Mouse (Mus musculus) stomach, embryonic 16.5 days (tissue): ENCODE results near the gene Foxn1. TPM values are rescaled to one million over a fixed set of nuclear protein-coding genes. Genes with fewer than 3 reads are reported as not detected.
A peak's percentile ranks its signal among the peaks of the same experiment; 100 is the strongest.

ENCODE experiments used
- ATAC-seq: fragments of 200-750 bp; cut with Nextera tagmentation; 2 replicates; pipeline ENCODE4 v1.8.0; 2017; ENCODE audit warnings: moderate number of reproducible peaks, moderate TSS enrichment; ENCODE audit not compliant: insufficient read depth, low FRiP score
- H3K27ac ChIP-seq: fragments of 300-500 bp; sonication (generic); 2 replicates; pipeline ENCODE4 v1.5.1; 2014; ENCODE audit warnings: low read length
- H3K27me3 ChIP-seq: fragments of 300-500 bp; sonication (generic); 2 replicates; pipeline ENCODE4 v1.6.1; 2014; ENCODE audit warnings: low read length, control low read depth, mixed read lengths; ENCODE audit not compliant: control insufficient read depth, insufficient read depth
- H3K36me3 ChIP-seq: fragments of 300-500 bp; sonication (generic); 2 replicates; pipeline ENCODE4 v1.6.1; 2014; ENCODE audit warnings: low read length; ENCODE audit not compliant: control insufficient read depth, insufficient read depth
- H3K4me1 ChIP-seq: fragments of 300-500 bp; sonication (generic); 2 replicates; pipeline ENCODE4 v1.6.1; 2014; ENCODE audit warnings: low read length, control low read depth, mixed read lengths; ENCODE audit not compliant: control insufficient read depth, insufficient read depth
- H3K4me2 ChIP-seq: fragments of 300-500 bp; sonication (generic); 2 replicates; pipeline ENCODE4 v1.6.1; 2014; ENCODE audit warnings: low read depth, low read length, mixed read lengths
- H3K4me3 ChIP-seq: fragments of 300-500 bp; sonication (generic); replicated peaks from 2 replicates; pipeline ENCODE4 v1.5.1; 2014; ENCODE audit warnings: mild to moderate bottlenecking, low read length
- H3K9ac ChIP-seq: fragments of 300-500 bp; sonication (generic); 2 replicates; pipeline ENCODE4 v1.6.1; 2014; ENCODE audit warnings: low read length
- H3K9me3 ChIP-seq: fragments of 300-500 bp; sonication (generic); replicated peaks from 2 replicates; pipeline ENCODE4 v1.6.1; 2016; ENCODE audit warnings: low read length, control low read depth; ENCODE audit not compliant: control insufficient read depth
- WGBS: fragments of 180-500 bp; shearing (Covaris S2); extraction: QIAGEN DNeasy Blood & Tissue Kit; methylation state at CpG from one replicate; pipeline ENCODE4 v1.1.7; 2014; 5-methylcytosine and 5-hydroxymethylcytosine counted together
- polyA plus RNA-seq: library from polyadenylated mRNA; unstranded; fragments of >200 nt; fragmentation: Nextera tagmentation; extraction: Ambion mirVana; gene quantifications from 2 replicates; pipeline ENCODE4 v1.2.1, GENCODE M21; 2015

The Foxn1 gene
- polyA plus RNA-seq, 1 experiment from 2014 or later: 1.6 TPM

DNA sequence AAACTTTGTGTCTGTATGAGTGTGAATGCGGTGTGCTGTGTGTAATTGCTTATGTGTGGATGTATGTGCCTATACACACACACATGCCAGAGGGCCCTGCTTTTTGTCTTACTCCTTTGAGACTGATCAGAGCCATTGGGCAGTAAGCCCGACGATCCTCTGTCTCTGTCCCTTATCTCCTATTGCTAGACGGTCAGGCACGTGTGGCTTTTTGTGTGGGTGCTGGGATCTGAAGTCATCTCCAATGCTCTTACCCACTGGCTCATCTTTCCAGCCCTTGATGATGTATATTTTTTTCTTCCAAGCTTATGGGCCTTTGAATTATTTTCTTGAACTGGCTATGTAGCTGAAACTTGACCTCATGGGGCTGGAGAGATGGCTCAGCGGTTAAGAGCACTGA is 31.5 kb downstream of the Foxn1 start:
- no peaks in the 10 kb centered on the region for H3K9me3 ChIP-seq
- H3K27ac ChIP-seq: no peak overlapping the region
- H3K9ac ChIP-seq: no peak overlapping the region
- ATAC-seq: no peak
- H3K27me3 ChIP-seq: no peaks in the 10 kb centered on the region
- H3K4me3 ChIP-seq: no peak overlapping the region
- H3K4me2 ChIP-seq: no peak overlapping the region
- 0 out of 2 replicates have a peak, but pooled peaks cover under 1% of the 10 kb centered on the region for H3K4me1 ChIP-seq
- WGBS: 79% methylated on average over 6 of the region's 6 CpGs
- no peaks in the 10 kb centered on the region for H3K36me3 ChIP-seq

DNA sequence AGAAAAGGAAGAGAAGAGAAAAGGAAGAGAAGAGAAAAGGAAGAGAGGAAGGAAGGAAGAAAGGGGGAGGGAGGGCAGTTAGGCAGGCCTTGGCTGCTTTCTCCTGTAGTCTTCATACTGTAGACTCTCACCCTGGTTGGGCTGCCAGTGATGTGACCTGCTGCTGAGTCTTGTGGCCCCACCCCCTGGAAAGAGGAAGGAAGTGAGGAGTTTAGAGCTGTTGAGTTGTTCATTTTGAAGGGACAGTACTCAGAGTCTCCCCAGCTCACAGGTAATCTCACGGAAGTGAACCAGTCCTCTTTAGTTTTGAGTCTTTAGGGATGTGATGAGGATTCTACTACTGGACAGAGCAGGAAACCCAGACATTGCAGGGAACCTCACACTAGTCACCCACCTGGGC is 33.3 kb downstream of the Foxn1 start:
- no peak overlapping the region for H3K27ac ChIP-seq
- 0 out of 2 replicates have a peak, but pooled peaks cover 4% of the 10 kb centered on the region for H3K36me3 ChIP-seq

DNA sequence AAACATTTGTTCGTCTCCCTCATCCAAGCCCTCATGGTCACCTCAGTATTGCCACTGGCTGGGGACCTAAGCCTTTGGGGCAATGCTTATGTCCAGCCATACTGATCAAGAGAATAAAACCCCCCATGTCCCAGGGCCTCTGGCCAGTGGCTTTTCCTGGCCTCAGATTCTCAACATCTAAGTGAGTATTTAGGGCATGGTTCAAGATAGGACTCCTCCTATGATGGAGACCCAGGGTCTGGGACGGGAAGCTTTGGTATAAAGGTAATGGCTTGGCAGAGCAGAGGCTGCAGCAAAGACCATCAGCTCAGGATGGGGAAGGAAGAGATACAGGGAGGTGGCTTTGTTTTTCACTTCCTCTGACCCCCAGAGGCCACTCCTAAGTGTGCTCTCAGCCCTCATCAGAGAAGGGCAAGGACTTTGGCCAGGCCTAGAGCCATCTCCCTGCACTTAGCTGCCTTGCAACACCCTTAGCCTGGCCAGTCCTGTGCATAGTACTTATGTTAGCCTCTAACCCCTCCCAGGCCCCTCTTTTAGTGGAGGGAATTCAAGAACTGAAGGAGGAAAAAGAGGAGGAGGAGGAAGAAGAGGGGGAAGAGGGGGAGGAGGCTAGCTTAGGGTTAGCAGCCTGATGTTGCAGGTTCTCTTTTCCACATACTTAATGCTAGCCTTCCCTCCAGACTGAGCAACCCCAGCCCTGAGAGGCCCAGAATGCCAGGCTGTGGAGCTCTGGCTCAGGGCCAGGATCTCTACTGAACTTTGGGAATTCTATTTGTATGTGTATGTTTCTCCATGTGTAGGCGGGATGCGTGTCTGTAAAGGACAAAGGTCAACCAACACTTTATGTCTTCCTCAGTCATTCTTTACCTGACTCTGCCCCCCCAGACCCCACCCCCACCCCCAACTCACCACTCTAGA is 36.7 kb downstream of the Foxn1 start:
- WGBS: 61% methylated on average over 4 of the region's 4 CpGs
- 0 out of 2 replicates have a peak overlapping the region, but pooled peaks have one; percentile 22 for H3K9ac ChIP-seq
- H3K4me3 ChIP-seq: no peak overlapping the region
- H3K27ac ChIP-seq: no peak overlapping the region
- no peaks in the 10 kb centered on the region for H3K9me3 ChIP-seq
- peaks cover 30% of the 10 kb centered on the region for H3K4me1 ChIP-seq
- ATAC-seq: no peak
- H3K27me3 ChIP-seq: no peaks in the 10 kb centered on the region
- 0 out of 2 replicates have a peak, but pooled peaks cover 4% of the 10 kb centered on the region for H3K36me3 ChIP-seq
- H3K4me2 ChIP-seq: no peak overlapping the region

More for the DNA sequence above, 33.3 kb downstream of the Foxn1 start:
- H3K4me3 ChIP-seq: no peak overlapping the region
- ATAC-seq: no peak
- H3K9ac ChIP-seq: no peak overlapping the region
- WGBS: 90% methylated on average over 1 of the region's 1 CpGs
- no peaks in the 10 kb centered on the region for H3K27me3 ChIP-seq
- H3K4me2 ChIP-seq: no peak overlapping the region
- no peaks in the 10 kb centered on the region for H3K9me3 ChIP-seq
- H3K4me1 ChIP-seq: peaks cover 7% of the 10 kb centered on the region; the same call in 1 of the 2 replicates

DNA sequence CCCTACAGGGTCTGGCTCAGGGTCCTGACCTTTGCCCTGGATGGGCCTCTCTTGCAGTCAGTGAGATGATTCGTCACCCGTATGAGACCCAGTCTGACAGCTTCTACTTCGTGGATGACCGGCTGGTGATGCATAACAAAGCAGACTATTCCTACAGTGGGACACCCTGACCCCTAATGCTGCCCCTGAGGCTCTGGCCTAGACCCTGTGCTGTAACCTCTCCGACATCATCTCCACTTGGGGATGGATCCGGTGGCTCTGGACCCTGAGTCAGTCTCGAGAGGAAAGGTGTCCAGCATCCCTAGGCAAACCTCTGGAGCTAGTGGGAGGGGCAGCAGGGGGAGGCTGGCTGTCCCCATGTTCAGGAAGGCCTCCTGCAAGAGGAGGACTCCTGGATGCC is 37.9 kb downstream of the Foxn1 start:
- Histone ChIP-seq H3K27me3 (no peaks in the 10 kb centered on the region), H3K9me3 (no peaks in the 10 kb centered on the region), H3K27ac (no peak overlapping the region), H3K4me1 (peaks cover 39% of the 10 kb centered on the region), H3K9ac (no peak overlapping the region), H3K4me2 (no peak overlapping the region), H3K4me3 (no peak overlapping the region), H3K36me3 (0 out of 2 replicates have a peak, but pooled peaks cover 4% of the 10 kb centered on the region)
- ATAC-seq: no peak
- WGBS: 43% methylated on average over 7 of the region's 7 CpGs

DNA sequence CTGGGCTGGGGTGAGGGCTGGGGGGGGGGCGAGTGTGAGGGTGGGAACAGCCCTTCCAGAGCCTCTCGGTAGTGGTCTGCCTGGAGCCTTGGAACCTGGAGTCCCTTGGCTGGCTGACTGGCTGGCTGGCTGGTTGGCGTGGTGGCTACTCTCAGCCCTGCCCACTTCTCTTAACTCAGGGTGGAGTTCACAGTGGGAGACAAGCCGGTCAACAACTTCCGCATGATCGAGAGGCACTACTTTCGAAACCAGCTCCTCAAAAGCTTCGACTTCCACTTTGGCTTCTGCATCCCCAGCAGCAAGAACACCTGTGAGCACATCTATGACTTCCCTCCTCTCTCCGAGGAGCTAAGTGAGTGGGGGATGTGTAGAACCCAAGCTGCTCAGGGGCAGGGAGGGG is 38.5 kb downstream of the Foxn1 start:
- Histone ChIP-seq H3K9me3 (no peaks in the 10 kb centered on the region), H3K4me2 (no peak overlapping the region), H3K27me3 (no peaks in the 10 kb centered on the region), H3K4me3 (no peak overlapping the region), H3K9ac (no peak overlapping the region), H3K4me1 (peaks cover 41% of the 10 kb centered on the region), H3K36me3 (0 out of 2 replicates have a peak, but pooled peaks cover 4% of the 10 kb centered on the region), H3K27ac (no peak overlapping the region)
- 68% methylated on average over 9 of the region's 9 CpGs for WGBS
- no peak for ATAC-seq

DNA sequence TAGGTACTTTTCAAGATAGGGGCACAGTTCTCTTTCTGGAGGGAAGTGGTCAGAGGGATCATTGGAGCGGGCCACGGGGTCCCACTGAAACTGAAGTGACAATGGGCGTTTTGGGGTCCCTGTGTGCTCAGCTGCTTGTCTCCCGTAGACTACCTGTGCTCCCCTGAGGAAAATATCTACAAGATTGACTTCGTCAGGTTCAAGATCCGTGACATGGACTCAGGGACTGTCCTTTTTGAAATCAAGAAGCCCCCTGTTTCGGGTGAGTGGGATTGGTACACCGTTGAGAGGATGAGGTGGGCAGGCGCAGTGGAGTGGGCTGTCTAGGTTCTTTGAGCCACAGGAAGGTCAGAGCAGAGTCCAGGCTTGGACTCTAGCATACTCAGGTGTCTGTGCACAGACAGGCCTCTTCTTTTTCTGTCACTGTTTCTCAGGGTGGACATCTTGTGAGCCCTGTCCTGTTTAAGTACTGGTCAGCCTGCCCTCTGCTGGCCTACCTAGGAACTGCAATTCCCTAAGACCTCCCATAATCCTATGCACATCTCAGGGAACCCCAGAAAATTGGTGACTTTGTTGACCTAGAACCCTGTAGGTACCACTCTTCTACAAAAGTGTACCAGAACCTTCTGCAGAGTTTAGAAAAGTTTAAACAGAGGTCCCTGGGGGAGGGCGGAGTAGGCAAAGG is 39.1 kb downstream of the Foxn1 start:
- no peak overlapping the region for H3K4me3 ChIP-seq
- no peak overlapping the region for H3K27ac ChIP-seq
- WGBS: 86% methylated on average over 10 of the region's 10 CpGs
- H3K4me2 ChIP-seq: no peak overlapping the region
- no peaks in the 10 kb centered on the region for H3K27me3 ChIP-seq
- H3K9me3 ChIP-seq: no peaks in the 10 kb centered on the region
- no peak overlapping the region; the same call in 1 of the 2 replicates for H3K9ac ChIP-seq
- ATAC-seq: no peak
- peaks cover 44% of the 10 kb centered on the region for H3K4me1 ChIP-seq
- H3K36me3 ChIP-seq: 0 out of 2 replicates have a peak, but pooled peaks cover 4% of the 10 kb centered on the region

DNA sequence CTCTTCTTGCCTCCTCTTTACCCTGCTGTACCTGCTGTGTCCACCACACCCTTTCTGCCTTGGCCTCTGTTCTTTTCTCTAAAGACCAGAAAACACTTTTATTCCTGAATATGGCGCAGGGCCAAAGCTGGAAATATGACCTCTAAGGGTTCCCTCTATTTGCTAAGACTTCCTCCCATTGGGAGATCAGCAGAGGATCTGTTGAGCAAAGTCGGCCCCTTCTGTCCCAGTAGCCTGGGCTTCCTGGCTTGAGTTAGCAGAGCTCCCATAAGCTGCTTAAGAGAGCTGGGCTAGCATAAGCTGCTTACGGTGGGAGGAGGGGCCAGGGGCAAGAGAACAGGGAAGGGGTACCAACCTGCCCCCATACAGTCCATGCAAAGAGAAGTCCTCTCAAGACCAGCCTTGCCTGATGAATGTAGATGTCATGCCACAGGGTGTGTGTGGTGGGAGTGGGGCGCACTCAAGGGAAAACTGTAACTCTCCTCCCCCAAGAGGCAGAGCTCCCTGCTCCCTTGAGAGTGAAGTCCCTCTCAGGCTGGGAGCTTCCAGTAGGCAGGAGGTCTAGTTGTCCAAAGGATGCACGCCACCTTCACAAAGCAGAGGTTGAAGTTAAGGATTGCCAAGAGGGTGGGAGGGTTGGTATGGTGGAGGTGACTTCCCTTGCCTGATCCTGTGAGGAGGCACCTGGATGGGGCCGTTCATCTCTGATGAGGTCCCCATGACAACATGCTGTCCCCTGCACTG is 39.9 kb downstream of the Foxn1 start:
- Histone ChIP-seq H3K4me3 (no peak overlapping the region), H3K36me3 (0 out of 2 replicates have a peak, but pooled peaks cover 4% of the 10 kb centered on the region), H3K4me1 (peaks cover 44% of the 10 kb centered on the region), H3K9me3 (no peaks in the 10 kb centered on the region), H3K27ac (no peak overlapping the region), H3K27me3 (no peaks in the 10 kb centered on the region), H3K4me2 (0 out of 2 replicates have a peak overlapping the region, but pooled peaks have one; percentile 23), H3K9ac (no peak overlapping the region; the same call in 1 of the 2 replicates)
- 73% methylated on average over 6 of the region's 6 CpGs for WGBS
- ATAC-seq: no peak

DNA sequence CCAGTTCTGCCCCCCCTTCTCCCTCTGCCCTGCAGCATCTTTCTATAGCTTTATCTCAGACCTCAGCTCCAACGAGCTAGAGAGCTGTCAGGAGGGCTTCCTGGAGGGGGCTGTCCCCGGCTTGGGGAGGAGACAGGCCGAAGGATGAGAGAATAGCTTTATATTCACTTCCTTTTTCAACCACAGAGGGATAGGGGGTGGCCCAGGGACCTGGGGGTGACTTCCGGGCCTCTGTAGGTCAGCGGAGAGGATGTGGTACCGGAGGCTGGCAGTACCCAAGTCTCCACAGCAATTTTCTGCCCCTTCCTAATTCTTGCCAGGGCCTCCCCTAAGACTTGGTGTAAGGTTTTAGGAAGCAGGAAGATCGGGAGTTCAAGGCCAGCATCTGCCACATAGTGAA is 40.6 kb downstream of the Foxn1 start:
- peaks cover 44% of the 10 kb centered on the region for H3K4me1 ChIP-seq
- no peak overlapping the region for H3K4me3 ChIP-seq
- WGBS: 73% methylated on average over 7 of the region's 7 CpGs
- peak overlapping the region; percentile 45; the same call in 1 of the 2 replicates for H3K27ac ChIP-seq
- no peaks in the 10 kb centered on the region for H3K27me3 ChIP-seq
- ATAC-seq: no peak
- H3K9ac ChIP-seq: peak overlapping the region; percentile 49
- H3K4me2 ChIP-seq: 0 out of 2 replicates have a peak overlapping the region, but pooled peaks have one; percentile 23
- H3K36me3 ChIP-seq: 0 out of 2 replicates have a peak, but pooled peaks cover 4% of the 10 kb centered on the region
- H3K9me3 ChIP-seq: no peaks in the 10 kb centered on the region
